ENCODE assay signal across 8 mouse cellular contexts in the genomic region with DNA sequence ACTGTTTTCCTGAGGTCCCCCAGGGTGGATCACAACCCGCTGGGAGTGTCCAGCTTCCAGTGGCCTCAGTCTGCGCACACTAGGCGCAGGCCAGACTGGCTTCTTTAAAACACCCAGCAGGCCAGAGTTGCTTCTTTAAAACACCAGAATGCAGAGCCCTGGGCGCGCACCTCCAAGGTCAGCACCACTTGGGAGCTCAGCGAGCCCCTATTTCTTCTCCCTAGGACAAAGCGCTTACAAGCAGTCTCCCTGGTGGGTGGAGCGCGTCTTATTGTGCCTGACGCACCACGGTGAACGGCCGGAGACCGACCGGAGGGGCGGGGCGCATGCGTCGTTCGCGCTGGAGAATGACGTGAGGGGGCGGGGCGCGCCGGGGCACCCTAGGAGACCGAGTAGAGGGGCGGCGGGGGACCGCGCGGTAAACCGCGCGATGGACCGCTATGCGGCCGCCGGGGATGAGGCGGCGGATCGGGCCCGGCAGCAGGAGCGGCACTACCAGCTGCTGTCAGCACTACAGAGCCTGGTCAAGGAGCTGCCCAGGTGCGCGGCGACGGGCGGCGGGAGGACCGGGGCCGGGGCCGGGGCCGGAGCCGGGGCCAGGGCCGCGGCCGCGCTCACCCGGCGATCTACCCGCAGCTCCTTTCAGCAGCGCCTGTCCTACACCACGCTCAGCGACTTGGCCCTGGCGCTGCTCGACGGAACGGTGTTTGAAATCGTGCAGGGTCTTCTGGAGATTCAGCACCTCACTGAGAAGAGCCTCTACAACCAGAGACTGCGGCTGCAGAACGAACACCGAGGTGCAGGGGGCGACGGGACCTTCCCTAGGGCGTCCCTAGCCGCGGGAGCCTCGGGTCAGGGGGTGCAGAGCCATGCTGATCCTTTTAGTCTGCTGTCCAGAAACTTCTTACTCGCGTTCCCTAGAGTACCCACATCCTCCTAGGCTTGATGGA. TPM values are rescaled to one million over a fixed set of nuclear protein-coding genes. Genes with fewer than 3 reads are reported as not detected.
DNase-seq lines count a peak whose midpoint lies in the region; ATAC-seq and TF ChIP-seq lines count a peak whose summit lies in the region.

No protein-coding gene starts in this region.

- peaks cover 10% of the 10 kb centered on the region for H3K4me1 ChIP-seq in lung, embryonic 15.5 days
- H3K4me1 ChIP-seq in olfactory bulb, adult 2 months (ENCODE audit: control insufficient read depth, insufficient read depth, low read length) = peaks cover 11% of the 10 kb centered on the region

- peak; percentile 95 for DNase-seq in MN1 (ENCODE audit: low spot score)
- DNase-seq in cerebellum, adult 8-10 months = peak; percentile 90
- peak; percentile 88 for DNase-seq in forelimb bud, embryonic 11.5 days (ENCODE audit: low read depth, low spot score)
- peak; percentile 45 for DNase-seq in layer of hippocampus, adult 9-10 months (ENCODE audit: low spot score)
- DNase-seq in thymus, adult 18-20 months = peak; percentile 91 to 92

- TF ChIP-seq CTCF in olfactory bulb, adult 2 months (IDR thresholded peaks at IDR 0.05; ENCODE audit: insufficient read depth, low read depth, low read length) = no peak

- WGBS in lung, embryonic 15.5 days = under 1% methylated on average over 81 of the region's 81 CpGs
- WGBS in olfactory bulb, adult 2 months = under 1% methylated on average over 78 of the region's 81 CpGs

- peak overlapping the region; percentile 79 for H3K27ac ChIP-seq in lung, embryonic 15.5 days
- peak overlapping the region; percentile 90 for H3K27ac ChIP-seq in olfactory bulb, adult 2 months (ENCODE audit: insufficient read depth, low read depth, low read length)

- H3K27me3 ChIP-seq in lung, embryonic 15.5 days = no peaks in the 10 kb centered on the region

- TF ChIP-seq POLR2A in olfactory bulb, adult 2 months (IDR thresholded peaks at IDR 0.05; ENCODE audit: insufficient read depth, low read depth, low read length) = peak; percentile 91

- H3K36me3 ChIP-seq in lung, embryonic 15.5 days = peaks cover 7% of the 10 kb centered on the region; the same call in 1 of the 2 replicates

- ATAC-seq in hematopoietic stem cell, adult 5-6 weeks (replicated peaks in 1 of 2; ENCODE audit: insufficient read depth in 1 of 2, low FRiP score in 2 of 2, low TSS enrichment in 1 of 2, low read depth in 1 of 2, poor library complexity in 2 of 2, severe bottlenecking in 2 of 2) = peak; percentile 90 to 95
- peak; percentile 97 for ATAC-seq in lung, embryonic 15.5 days (ENCODE audit: borderline replicate concordance, extremely low read depth, low FRiP score, low TSS enrichment)

- H3K9me3 ChIP-seq in lung, embryonic 15.5 days = no peaks in the 10 kb centered on the region

- peak overlapping the region; percentile 71 for H3K4me3 ChIP-seq in lung, embryonic 15.5 days
- peak overlapping the region; percentile 83 for H3K4me3 ChIP-seq in olfactory bulb, adult 2 months (ENCODE audit: insufficient read depth, low read depth, low read length)

- H3K9ac ChIP-seq in lung, embryonic 15.5 days = peak overlapping the region; percentile 76

- peak overlapping the region; percentile 88 for H3K4me2 ChIP-seq in lung, embryonic 15.5 days

RNA-seq across cellular contexts. Expression of gene Dgcr6, which starts 13.7 kb away (rescaled TPM):
- total RNA-seq in hematopoietic stem cell, adult 5-6 weeks (2017) = 19.6 and 29.7 TPM in 2 replicates
- polyA plus RNA-seq in lung, embryonic 15.5 days (2015; fragmentation: Nextera tagmentation; extraction: Ambion mirVana) = 95.5 and 97.9 TPM in 2 replicates
- not detected in 2 replicates for polyA plus RNA-seq in olfactory bulb, adult 2 months (2012; ENCODE audit: insufficient read depth, insufficient read length, low replicate concordance, missing spikeins)

RNA-seq across cellular contexts. Expression of gene Prodh, which starts 23.7 kb away (rescaled TPM):
- 41.1 and 67.9 TPM in 2 replicates for total RNA-seq in hematopoietic stem cell, adult 5-6 weeks (2017)
- polyA plus RNA-seq in lung, embryonic 15.5 days (2015; fragmentation: Nextera tagmentation; extraction: Ambion mirVana) = 13.5 and 14.7 TPM in 2 replicates
- not detected in 2 replicates for polyA plus RNA-seq in olfactory bulb, adult 2 months (2012; ENCODE audit: insufficient read depth, insufficient read length, low replicate concordance, missing spikeins)

Comparison
In these comparisons a context has a peak if more than half of its experiments do, and no peak if none do; other contexts are left out.
1. Peak in every context shown above with its lines: DNase-seq, ATAC-seq, H3K4me3 ChIP-seq and H3K27ac ChIP-seq.
2. DNase-seq: peak in every context shown above with its lines; median percentile 95 in MN1; 92 in thymus, adult 18-20 months; 90 in cerebellum, adult 8-10 months; 88 in forelimb bud, embryonic 11.5 days; 45 in layer of hippocampus, adult 9-10 months.
3. RNA of gene Dgcr6, which starts 13.7 kb away (polyA plus RNA-seq): 95.5 to 97.9 TPM in lung, embryonic 15.5 days; not detected in olfactory bulb, adult 2 months; every median in the first group is over 10 times any median in the second.
4. RNA of gene Prodh, which starts 23.7 kb away (polyA plus RNA-seq): 13.5 to 14.7 TPM in lung, embryonic 15.5 days; not detected in olfactory bulb, adult 2 months; every median in the first group is over 10 times any median in the second.